Mouse (Mus musculus) mouse embryonic stem cell (cell line): ENCODE data around the gene Cfdp1.

Experiments used
- in situ Hi-C, 2 experiments: fragments of 300-500 bp; cut with MboI; formaldehyde crosslinking; loops; 1 replicate in 1 of 2; 3 replicates in 1 of 2; pipeline ENCODE4 v1.14.3; 2019 to 2020; ENCODE audit warnings: low sequenced_read_pairs in 2 of 2, low pct_unique_long_range_greater_than_20kb in 1 of 2, mixed read lengths in 1 of 2; ENCODE audit not compliant: unreplicated experiment in 1 of 2

Gene Cfdp1

GRCm38 (mm10) chr8:111853861-111854501 is at the start of gene Cfdp1:
Gene Cfdp1, minus strand, starts transcription at chr8:111854291.
- in situ Hi-C loops, result no loop called here

- in situ Hi-C loops, result no loop called here
Measured at GRCm38 (mm10) chr8:111902080-111902479, 48.0 kb upstream of the Cfdp1 start.

- in situ Hi-C loops, result no loop called here
Measured at GRCm38 (mm10) chr8:111898586-111898985, 44.5 kb upstream of the Cfdp1 start.

GRCm38 (mm10) chr8:111894955-111895354 is 40.9 kb upstream of the Cfdp1 start:
- in situ Hi-C loops, result no loop called here

- in situ Hi-C loops, result no loop called here
Measured at GRCm38 (mm10) chr8:111892615-111893014, 38.5 kb upstream of the Cfdp1 start.

GRCm38 (mm10) chr8:111891983-111892382 is 37.9 kb upstream of the Cfdp1 start:
- in situ Hi-C loops, result no loop called here

GRCm38 (mm10) chr8:111890911-111891303 is 36.8 kb upstream of the Cfdp1 start:
- in situ Hi-C loops, result no loop called here

- in situ Hi-C loops, result no loop called here
Measured at GRCm38 (mm10) chr8:111889931-111890910, 36.1 kb upstream of the Cfdp1 start.

- in situ Hi-C loops, result no loop called here
Measured at GRCm38 (mm10) chr8:111888091-111888650, 34.1 kb upstream of the Cfdp1 start.

GRCm38 (mm10) chr8:111887479-111887878 is 33.4 kb upstream of the Cfdp1 start:
- in situ Hi-C loops, result no loop called here

GRCm38 (mm10) chr8:111883615-111884014 is 29.5 kb upstream of the Cfdp1 start:
- in situ Hi-C loops, result no loop called here

- in situ Hi-C loops, result no loop called here
Measured at GRCm38 (mm10) chr8:111881591-111881990, 27.5 kb upstream of the Cfdp1 start.

- in situ Hi-C loops, result no loop called here
Measured at GRCm38 (mm10) chr8:111877711-111878110, 23.6 kb upstream of the Cfdp1 start.

GRCm38 (mm10) chr8:111876355-111876948 is 22.4 kb upstream of the Cfdp1 start, which contains the start of gene Tmem170:
Gene Tmem170, minus strand, starts transcription at chr8:111876750.
- in situ Hi-C loops, result no loop called here

GRCm38 (mm10) chr8:111875758-111876157 is 21.7 kb upstream of the Cfdp1 start:
- in situ Hi-C loops, result no loop called here

GRCm38 (mm10) chr8:111871278-111871677 is 17.2 kb upstream of the Cfdp1 start:
- in situ Hi-C loops, result no loop called here

- in situ Hi-C loops, result no loop called here
Measured at GRCm38 (mm10) chr8:111870379-111870778, 16.3 kb upstream of the Cfdp1 start.

GRCm38 (mm10) chr8:111868664-111869063 is 14.6 kb upstream of the Cfdp1 start:
- in situ Hi-C loops, result no loop called here

- in situ Hi-C loops, result no loop called here
Measured at GRCm38 (mm10) chr8:111865857-111866256, 11.8 kb upstream of the Cfdp1 start.
